13 mouse cellular contexts compared by ENCODE assay signal in genomic region chr11:117130888-117131287, GRCm38 (mm10). TPM values are rescaled to one million over a fixed set of nuclear protein-coding genes. Genes with fewer than 3 reads are reported as not detected.
DNase-seq lines count a peak whose midpoint lies in the region; ATAC-seq lines count a peak whose summit lies in the region.
"Had no signal": no experiment of that assay in that cellular context is flagged by ENCODE, and none has a peak within 500 bp of the region (broad histone marks: within the 10 kb centered on the region; RNA-seq: fewer than 3 reads in every experiment).

No protein-coding gene starts in this region.

- H3K4me3 ChIP-seq in kidney, embryonic 15.5 days (replicated peaks), result no peak overlapping the region
- H3K4me3 ChIP-seq: erythroblast, embryonic 14.5 days had no signal

- H3K9ac ChIP-seq in kidney, embryonic 15.5 days, result no peak overlapping the region

- no peaks in the 10 kb centered on the region for H3K9me3 ChIP-seq in kidney, embryonic 15.5 days (replicated peaks)

- H3K27ac ChIP-seq in kidney, embryonic 15.5 days, result peak overlapping the region; percentile 55

- ATAC-seq in kidney, embryonic 15.5 days (replicated peaks; ENCODE audit: low FRiP score), result no peak
- ATAC-seq: Patski had no signal

- peaks cover 15% of the 10 kb centered on the region; the same call in 1 of the 2 replicates for H3K36me3 ChIP-seq in kidney, embryonic 15.5 days

- peaks cover 68% of the 10 kb centered on the region for H3K4me1 ChIP-seq in kidney, embryonic 15.5 days

- DNase-seq in adrenal gland, postnatal 14 days, result peak; percentile 36
- no peak for DNase-seq in adrenal gland, adult 18-20 months (ENCODE audit: low spot score in 2 of 2)
- DNase-seq in kidney, adult 18-20 months, result no peak
- DNase-seq in NIH3T3 (ENCODE audit: low read depth), result peak; percentile 45
- DNase-seq in heart, postnatal 14 days, result peak; percentile 62 to 73
- no peak for DNase-seq in yolk sac, embryonic 10.5 days (ENCODE audit: low spot score)
- DNase-seq in layer of hippocampus, postnatal 25 days (ENCODE audit: extremely low spot score in 1 of 2, low spot score in 1 of 2), result no peak
- DNase-seq: kidney, adult 8-10 months; right cerebral cortex, postnatal 14 days had no signal

- H3K4me2 ChIP-seq in kidney, embryonic 15.5 days, result no peak overlapping the region
- H3K4me2 ChIP-seq: liver, embryonic 11.5 days had no signal

- intact Hi-C loops in heart, postnatal 14 days (cut with DNase I), result no loop called here

- no peaks in the 10 kb centered on the region for H3K27me3 ChIP-seq in kidney, embryonic 15.5 days
- H3K27me3 ChIP-seq: Patski had no signal

- WGBS in kidney, embryonic 15.5 days, result 44% methylated on average over 5 of the region's 5 CpGs

RNA-seq across cellular contexts. Expression of gene Sec14l1, which starts 15.9 kb away (rescaled TPM):
- total RNA-seq in adrenal gland, postnatal 14 days (2021), result 119 TPM in 2 replicates
- total RNA-seq in adrenal gland, adult 18-20 months (2021), result 100 to 1,000 TPM; 106 to 159 TPM
- 66.5 and 69.0 TPM in 2 replicates for polyA plus RNA-seq in kidney, embryonic 15.5 days (2015; fragmentation: Nextera tagmentation; extraction: Ambion mirVana)
- total RNA-seq in heart, postnatal 14 days (2021), result 10 to 100 TPM; 89.1 to 92.0 TPM
- total RNA-seq in layer of hippocampus, postnatal 25 days (2021), result 100 to 1,000 TPM; 216 to 234 TPM

Comparison
In these comparisons a context has a peak if more than half of its experiments do, and no peak if none do; other contexts are left out.
1. DNase-seq: peak in adrenal gland, postnatal 14 days (single experiment), NIH3T3 (single experiment) and heart, postnatal 14 days (2 of 2); none in adrenal gland, adult 18-20 months (0 of 2), kidney, adult 18-20 months (single experiment), yolk sac, embryonic 10.5 days (single experiment) and layer of hippocampus, postnatal 25 days (0 of 2).